Mouse (Mus musculus) brain, embryonic 14.5 days (tissue): ENCODE data around the gene Kirrel3.

Experiments used
- CTCF ChIP-seq: fragments of 200-500 bp; IDR thresholded peaks from 2 replicates; pipeline ENCODE4 v1.5.1; 2012; ENCODE audit warnings: inconsistent platforms, mild to moderate bottlenecking, moderate library complexity, borderline replicate concordance; ENCODE audit not compliant: insufficient read depth, insufficient read length; ENCODE audit errors: extremely low read depth
- POLR2A ChIP-seq: fragments of 200-500 bp; IDR thresholded peaks from 2 replicates; pipeline ENCODE4 v1.6.1; 2012; ENCODE audit warnings: mild to moderate bottlenecking, inconsistent platforms, borderline replicate concordance; ENCODE audit not compliant: poor library complexity, insufficient read depth, insufficient read length, severe bottlenecking; ENCODE audit errors: extremely low read depth

GRCm38 (mm10) chr9:34997880-34998865 lies 512.5 kb downstream of the Kirrel3 start:
- no peak for TF ChIP-seq CTCF
- TF ChIP-seq POLR2A = no peak
